Mouse (Mus musculus) liver, adult 2 months (tissue): ENCODE measurements at regions not wholly inside any gene's neighbourhood (a gene's known extent, or its start where the extent isn't known, plus 50 kb on each side); places are given as distances from the start of the nearest gene placed in this dataset.

Experiments used
- DNase-seq: peaks from one replicate; pipeline ENCODE4 v3.0.0-alpha.2; 2011; ENCODE audit warnings: low read depth, low spot score; ENCODE audit errors: extremely low read depth
- H3K27ac ChIP-seq: fragments of 200-500 bp; replicated peaks from 2 replicates; pipeline ENCODE4 v1.5.1; 2012; ENCODE audit warnings: low read depth, mild to moderate bottlenecking, control low read depth, inconsistent platforms, low read length; ENCODE audit not compliant: insufficient read depth
- H3K27me3 ChIP-seq: fragments of 200-500 bp; 2 replicates; pipeline ENCODE4 v1.6.1; 2012; ENCODE audit warnings: mild to moderate bottlenecking, moderate library complexity, low read length, inconsistent platforms; ENCODE audit not compliant: control insufficient read depth, insufficient read depth
- H3K36me3 ChIP-seq: fragments of 200-500 bp; 2 replicates; pipeline ENCODE4 v1.6.1; 2012; ENCODE audit warnings: low read length, inconsistent platforms; ENCODE audit not compliant: control insufficient read depth, insufficient read depth
- H3K4me1 ChIP-seq: fragments of 200-500 bp; 2 replicates; pipeline ENCODE4 v1.6.1; 2011; ENCODE audit warnings: low read length; ENCODE audit not compliant: control insufficient read depth, insufficient read depth
- H3K4me3 ChIP-seq: fragments of 200-500 bp; 2 replicates; pipeline ENCODE4 v1.5.1; 2011; ENCODE audit warnings: low read depth, mild to moderate bottlenecking, control low read depth, low read length, moderate library complexity; ENCODE audit not compliant: insufficient read depth
- H3K79me2 ChIP-seq: fragments of 200-500 bp; 2 replicates; pipeline ENCODE4 v1.6.1; 2012; ENCODE audit warnings: inconsistent platforms, mild to moderate bottlenecking, low read length, moderate library complexity; ENCODE audit not compliant: control insufficient read depth, insufficient read depth
- H3K9ac ChIP-seq: fragments of 200-500 bp; 2 replicates; pipeline ENCODE4 v1.6.1; 2012; ENCODE audit warnings: low read depth, mild to moderate bottlenecking, control low read depth, inconsistent platforms, low read length
- CTCF ChIP-seq: fragments of 200-500 bp; IDR thresholded peaks from 2 replicates; pipeline ENCODE4 v1.5.1; 2011; ENCODE audit warnings: low read depth, low read length, control low read depth
- POLR2A ChIP-seq: fragments of 200-500 bp; IDR thresholded peaks from 2 replicates; pipeline ENCODE4 v1.6.1; 2011; ENCODE audit warnings: low read length, control low read depth; ENCODE audit not compliant: insufficient read depth; ENCODE audit errors: extremely low read depth
- WGBS: fragments of 180-500 bp; shearing (Covaris S2); methylation state at CpG from one replicate; pipeline ENCODE4 v1.1.7; 2018; 5-methylcytosine and 5-hydroxymethylcytosine counted together

DNA sequence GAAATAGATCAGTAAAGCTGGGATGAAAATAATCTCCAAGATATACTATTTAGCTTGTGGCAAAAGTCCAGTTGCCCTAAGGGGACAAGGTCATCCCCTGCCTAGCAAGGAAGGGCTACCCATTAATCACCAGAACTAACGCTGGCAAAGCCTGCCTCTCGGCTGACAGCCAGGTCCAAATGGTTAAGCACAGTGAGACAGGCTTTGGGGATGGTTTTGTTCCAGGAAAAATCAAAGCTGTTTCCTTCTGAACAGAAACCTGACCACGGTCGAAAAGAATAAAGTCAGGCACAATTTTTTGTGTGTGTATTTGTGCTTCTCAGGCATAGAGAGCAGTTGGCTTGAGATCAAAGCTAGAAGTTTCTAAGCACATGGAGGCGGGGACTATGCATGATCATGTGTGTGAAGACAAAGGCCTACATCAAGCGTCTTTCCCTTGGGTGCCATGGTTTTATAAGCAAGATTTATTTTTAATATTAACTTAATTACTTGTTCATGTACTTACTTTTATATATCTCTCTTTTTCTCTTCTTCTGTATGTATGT, 70.1 kb upstream of the Rpl10-ps3 start:
- H3K36me3 ChIP-seq: no peaks in the 10 kb centered on the region
- TF ChIP-seq POLR2A: no peak
- TF ChIP-seq CTCF: no peak
- H3K79me2 ChIP-seq: no peaks in the 10 kb centered on the region
- H3K4me3 ChIP-seq: no peak overlapping the region
- no peaks in the 10 kb centered on the region for H3K4me1 ChIP-seq
- no peak for DNase-seq
- 67% methylated on average over 6 of the region's 6 CpGs for WGBS
- no peak overlapping the region for H3K27ac ChIP-seq
- H3K9ac ChIP-seq: no peak overlapping the region
- H3K27me3 ChIP-seq: 0 out of 2 replicates have a peak, but pooled peaks cover 3% of the 10 kb centered on the region

DNA sequence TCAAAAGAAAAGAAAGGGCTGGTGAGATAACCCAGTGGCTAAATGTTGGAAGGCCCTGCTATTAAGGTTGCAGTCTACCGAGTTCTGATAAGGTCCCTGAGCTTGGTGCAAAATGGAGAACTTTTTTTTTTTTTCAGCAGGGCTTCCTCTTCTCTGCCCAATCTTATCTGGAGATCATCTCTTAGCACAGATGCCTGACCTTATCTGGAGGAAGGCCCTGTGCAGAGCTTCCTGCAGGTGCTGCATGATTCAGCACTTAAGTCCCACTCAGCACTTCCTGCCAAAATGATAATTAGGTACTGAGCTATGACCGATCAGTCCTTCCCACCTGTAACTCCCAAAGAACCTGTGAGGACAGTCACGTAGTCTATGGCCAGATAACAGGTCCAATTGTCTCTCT, 71.9 kb upstream of the Rpl10-ps3 start:
- no peak overlapping the region for H3K9ac ChIP-seq
- no peak for DNase-seq
- H3K36me3 ChIP-seq: no peaks in the 10 kb centered on the region
- WGBS: 50% methylated on average over 3 of the region's 3 CpGs
- no peak for TF ChIP-seq CTCF
- no peak for TF ChIP-seq POLR2A
- no peaks in the 10 kb centered on the region for H3K4me1 ChIP-seq
- no peaks in the 10 kb centered on the region for H3K79me2 ChIP-seq
- 0 out of 2 replicates have a peak, but pooled peaks cover 3% of the 10 kb centered on the region for H3K27me3 ChIP-seq
- no peak overlapping the region for H3K4me3 ChIP-seq
- no peak overlapping the region for H3K27ac ChIP-seq

DNA sequence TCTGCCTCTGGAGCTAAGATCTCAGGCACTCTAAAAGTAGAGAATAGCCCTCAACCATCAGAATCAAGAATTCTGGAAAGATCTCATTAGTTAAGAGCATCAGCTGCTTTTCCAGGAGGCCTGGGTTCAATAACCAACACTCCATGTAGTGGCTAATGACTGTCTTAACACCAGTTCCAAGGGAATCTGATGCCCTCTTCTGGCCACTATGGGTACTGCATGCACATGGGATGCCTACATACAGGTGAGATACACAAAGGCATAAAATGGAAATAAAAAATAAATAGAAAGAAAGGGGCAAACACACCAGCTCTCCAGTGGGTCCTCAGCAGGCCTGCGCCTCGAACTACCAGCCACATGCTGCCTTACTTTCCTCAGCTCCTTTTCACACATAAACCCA, 73.3 kb upstream of the Plet1 start:
- TF ChIP-seq CTCF (peak; percentile 13; the same call in 1 of the 2 replicates), POLR2A (no peak)
- H3K4me3 ChIP-seq: no peak overlapping the region
- DNase-seq: no peak
- no peaks in the 10 kb centered on the region for H3K4me1 ChIP-seq
- H3K27me3 ChIP-seq: no peaks in the 10 kb centered on the region
- H3K36me3 ChIP-seq: no peaks in the 10 kb centered on the region
- H3K27ac ChIP-seq: no peak overlapping the region
- no peaks in the 10 kb centered on the region for H3K79me2 ChIP-seq
- H3K9ac ChIP-seq: no peak overlapping the region
- WGBS: 97% methylated on average over 2 of the region's 2 CpGs

DNA sequence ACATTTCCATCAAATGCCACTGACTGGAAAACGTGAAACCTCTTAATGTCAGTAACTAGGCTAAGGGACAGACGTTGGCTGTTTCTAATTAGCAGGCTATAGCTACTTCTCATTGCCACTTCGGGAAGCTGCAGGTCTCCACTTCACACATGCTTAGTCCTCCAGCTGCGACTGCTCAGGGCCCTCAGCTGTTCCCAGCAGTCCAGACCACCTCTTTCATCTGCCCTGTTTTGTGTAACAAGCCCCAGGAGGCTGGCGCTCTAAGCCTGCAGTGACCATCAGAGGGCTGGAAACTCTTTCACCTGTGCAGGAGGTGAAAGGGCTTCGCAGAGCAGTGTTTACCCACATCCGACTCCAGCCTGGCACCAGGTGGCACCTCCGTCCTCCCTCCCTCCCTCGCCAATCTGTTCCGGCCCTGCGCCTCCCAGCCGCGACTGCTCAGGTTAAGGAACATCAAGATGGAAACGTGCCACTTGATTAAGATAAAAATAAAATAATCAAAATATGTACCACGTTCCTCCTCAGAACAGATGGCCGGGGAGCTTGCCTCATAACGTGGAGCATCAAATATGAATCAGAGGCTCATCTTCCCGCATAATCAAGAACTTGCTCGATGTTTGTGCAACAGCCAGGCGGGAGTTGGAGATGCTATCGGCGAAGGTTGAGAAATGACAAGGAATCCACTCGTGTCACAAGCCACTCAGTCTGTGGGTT, 72.6 kb upstream of the Plet1 start:
- Histone ChIP-seq H3K4me3 (no peak overlapping the region), H3K36me3 (no peaks in the 10 kb centered on the region), H3K27me3 (no peaks in the 10 kb centered on the region), H3K4me1 (no peaks in the 10 kb centered on the region), H3K27ac (no peak overlapping the region), H3K9ac (no peak overlapping the region), H3K79me2 (no peaks in the 10 kb centered on the region)
- DNase-seq: no peak
- WGBS: 83% methylated on average over 23 of the region's 23 CpGs
- TF ChIP-seq POLR2A: no peak
- TF ChIP-seq CTCF: no peak

DNA sequence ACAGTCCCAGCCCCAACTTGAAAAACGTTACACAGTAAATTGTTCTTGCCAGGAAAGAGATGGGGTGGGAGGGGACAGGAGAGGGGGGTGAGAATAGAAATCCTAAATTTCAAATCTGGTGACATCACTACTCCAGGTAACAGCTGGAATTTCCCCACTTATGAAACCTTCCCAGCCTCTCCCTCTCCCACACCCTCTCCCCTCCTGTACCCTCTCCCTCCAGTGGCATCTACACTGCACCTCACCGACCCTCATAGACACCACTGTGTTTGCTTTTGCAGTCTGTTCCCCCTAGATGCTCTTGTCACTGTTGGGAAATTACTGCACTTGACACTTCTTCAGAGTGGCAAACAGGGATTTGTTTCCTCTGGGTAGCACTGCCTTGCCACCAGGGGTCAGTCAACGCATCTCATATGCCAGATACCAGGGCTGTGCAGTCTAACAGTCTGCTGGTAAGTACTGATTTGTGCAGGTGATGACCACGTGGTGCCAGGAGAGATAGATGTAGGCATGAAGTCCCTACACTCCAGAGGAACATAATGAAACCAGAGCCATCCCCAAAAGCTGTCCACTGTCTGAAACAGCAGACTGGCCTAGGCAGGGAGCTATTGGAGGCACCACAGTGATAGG, 68.3 kb upstream of the Plet1 start:
- no peaks in the 10 kb centered on the region for H3K4me1 ChIP-seq

DNA sequence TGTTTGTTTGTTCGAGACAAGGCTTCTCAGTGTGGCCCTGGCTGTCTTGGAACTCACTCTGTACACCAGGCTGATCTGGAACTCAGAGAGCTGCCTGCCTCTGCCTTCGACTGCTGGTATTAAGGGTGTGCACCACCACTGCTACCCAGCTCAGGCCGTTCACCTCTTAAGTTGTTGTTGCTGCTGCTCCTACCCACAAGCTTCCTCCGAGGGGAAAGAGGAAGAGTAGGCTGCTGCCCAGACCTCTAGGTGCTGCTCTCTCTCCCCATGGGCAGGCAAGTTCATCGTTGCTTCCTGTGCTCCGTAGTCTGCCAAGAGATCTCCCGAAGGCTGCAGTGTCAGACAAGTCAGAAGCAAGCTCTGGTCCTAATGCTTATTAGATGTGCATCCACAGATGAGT, 64.2 kb upstream of the Plet1 start:
- Histone ChIP-seq H3K27ac (no peak overlapping the region), H3K27me3 (no peaks in the 10 kb centered on the region), H3K4me3 (no peak overlapping the region), H3K4me1 (no peaks in the 10 kb centered on the region), H3K36me3 (no peaks in the 10 kb centered on the region), H3K9ac (no peak overlapping the region), H3K79me2 (no peaks in the 10 kb centered on the region)
- DNase-seq: no peak
- 67% methylated on average over 7 of the region's 7 CpGs for WGBS
- TF ChIP-seq POLR2A: no peak
- TF ChIP-seq CTCF: no peak

More for the DNA sequence above, 68.3 kb upstream of the Plet1 start:
- DNase-seq: no peak
- H3K36me3 ChIP-seq: no peaks in the 10 kb centered on the region
- no peaks in the 10 kb centered on the region for H3K79me2 ChIP-seq
- TF ChIP-seq CTCF (no peak), POLR2A (no peak)
- H3K9ac ChIP-seq: no peak overlapping the region
- no peaks in the 10 kb centered on the region for H3K27me3 ChIP-seq
- H3K27ac ChIP-seq: no peak overlapping the region
- 17% methylated on average over 4 of the region's 4 CpGs for WGBS
- H3K4me3 ChIP-seq: no peak overlapping the region
